Mouse (Mus musculus) midbrain, embryonic 13.5 days (tissue): ENCODE measurements around the gene Gins1. TPM values are rescaled to one million over a fixed set of nuclear protein-coding genes. Genes with fewer than 3 reads are reported as not detected.
"Not testable (repeated sequence)": the region's sequence is repeated elsewhere in the genome, so short reads cannot be mapped to it uniquely, and the experiment has no call there.

Source experiments
- ATAC-seq: fragments of 200-750 bp; cut with Nextera tagmentation; 2 replicates; pipeline ENCODE4 v1.8.0; 2017; ENCODE audit warnings: mild to moderate bottlenecking, moderate TSS enrichment, moderate library complexity
- H3K27ac ChIP-seq: fragments of 300-500 bp; sonication (generic); 2 replicates; pipeline ENCODE4 v1.5.1; 2015; ENCODE audit warnings: inconsistent platforms, mild to moderate bottlenecking, moderate library complexity
- H3K27me3 ChIP-seq: fragments of 300-500 bp; sonication (generic); 2 replicates; pipeline ENCODE4 v1.6.1; 2015; ENCODE audit warnings: mild to moderate bottlenecking, inconsistent platforms
- H3K36me3 ChIP-seq: fragments of 300-500 bp; sonication (generic); 2 replicates; pipeline ENCODE4 v1.6.1; 2015; ENCODE audit warnings: mild to moderate bottlenecking, inconsistent platforms
- H3K4me1 ChIP-seq: fragments of 300-500 bp; sonication (generic); replicated peaks from 2 replicates; pipeline ENCODE4 v1.6.1; 2015; ENCODE audit warnings: inconsistent platforms
- H3K4me2 ChIP-seq: fragments of 300-500 bp; sonication (generic); replicated peaks from 2 replicates; pipeline ENCODE4 v1.6.1; 2015; ENCODE audit warnings: moderate library complexity, mild to moderate bottlenecking, inconsistent platforms
- H3K4me3 ChIP-seq: fragments of 300-500 bp; sonication (generic); replicated peaks from 2 replicates; pipeline ENCODE4 v1.5.1; 2015; ENCODE audit warnings: mild to moderate bottlenecking, inconsistent platforms
- H3K9ac ChIP-seq: fragments of 300-500 bp; sonication (generic); replicated peaks from 2 replicates; pipeline ENCODE4 v1.6.1; 2015; ENCODE audit warnings: mild to moderate bottlenecking, inconsistent platforms
- H3K9me3 ChIP-seq: fragments of 300-500 bp; sonication (generic); 2 replicates; pipeline ENCODE4 v1.6.1; 2016; ENCODE audit warnings: mild to moderate bottlenecking, inconsistent platforms
- WGBS: fragments of 180-500 bp; shearing (Covaris S2); methylation state at CpG from one replicate; pipeline ENCODE4 v1.1.7; 2015; 5-methylcytosine and 5-hydroxymethylcytosine counted together
- polyA plus RNA-seq: library from polyadenylated mRNA; unstranded; fragments of >200 nt; fragmentation: Nextera tagmentation; extraction: Ambion mirVana; gene quantifications from 2 replicates; pipeline ENCODE4 v1.2.1, GENCODE M21; 2015

Gene Gins1
- polyA plus RNA-seq, 1 experiment from 2014 or later: 33.5 TPM

DNA sequence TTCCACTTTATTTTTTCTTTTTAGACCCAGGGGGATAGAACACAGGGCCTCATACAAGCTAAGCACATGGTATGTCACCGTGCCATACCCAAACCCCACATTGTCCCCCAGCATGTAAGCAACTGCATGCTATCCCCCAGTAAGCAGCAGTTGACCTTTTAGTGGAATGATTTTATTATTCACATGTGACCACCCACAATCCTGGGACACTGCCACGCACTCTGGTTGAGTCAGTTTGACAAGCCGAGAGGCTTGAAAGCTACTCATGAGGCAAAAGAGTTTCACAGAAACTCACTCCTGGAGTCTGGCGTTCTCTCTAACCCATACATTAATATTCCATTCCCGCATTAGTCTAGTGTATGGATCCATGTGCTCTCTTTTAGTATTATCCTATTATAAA lies 42.1 kb downstream of the Gins1 start:
- H3K9ac ChIP-seq, H3K4me3 ChIP-seq, H3K27ac ChIP-seq, ATAC-seq, H3K9me3 ChIP-seq, H3K4me1 ChIP-seq, H3K27me3 ChIP-seq, H3K4me2 ChIP-seq: not testable (repeated sequence)
- 94% methylated on average over 5 of the region's 5 CpGs for WGBS
- H3K36me3 ChIP-seq: peaks cover 55% of the 10 kb centered on the region

GRCm38 (mm10) chr2:150947880-150948611 lies 42.8 kb downstream of the Gins1 start:
- H3K9me3 ChIP-seq, ATAC-seq, H3K27me3 ChIP-seq, H3K4me2 ChIP-seq, H3K27ac ChIP-seq, H3K4me1 ChIP-seq, H3K9ac ChIP-seq, H3K4me3 ChIP-seq: not testable (repeated sequence)
- 88% methylated on average over 12 of the region's 12 CpGs for WGBS
- peaks cover 60% of the 10 kb centered on the region for H3K36me3 ChIP-seq

- Histone ChIP-seq H3K36me3 (peaks cover 64% of the 10 kb centered on the region), H3K4me1 (no peaks in the 10 kb centered on the region), H3K9me3 (no peaks in the 10 kb centered on the region), H3K27ac (no peak overlapping the region), H3K27me3 (no peaks in the 10 kb centered on the region), H3K4me2 (no peak overlapping the region), H3K9ac (no peak overlapping the region), H3K4me3 (no peak overlapping the region)
- 93% methylated on average over 5 of the region's 5 CpGs for WGBS
- no peak for ATAC-seq
Observed at GRCm38 (mm10) chr2:150948786-150949185, 43.6 kb downstream of the Gins1 start.

GRCm38 (mm10) chr2:150949652-150950051 lies 44.5 kb downstream of the Gins1 start:
- H3K27ac ChIP-seq: no peak overlapping the region
- WGBS: 94% methylated on average over 3 of the region's 3 CpGs
- no peaks in the 10 kb centered on the region for H3K27me3 ChIP-seq
- H3K9me3 ChIP-seq: no peaks in the 10 kb centered on the region
- H3K4me1 ChIP-seq: no peaks in the 10 kb centered on the region
- H3K9ac ChIP-seq: no peak overlapping the region
- H3K4me3 ChIP-seq: no peak overlapping the region
- peaks cover 66% of the 10 kb centered on the region for H3K36me3 ChIP-seq
- no peak for ATAC-seq
- no peak overlapping the region for H3K4me2 ChIP-seq

DNA sequence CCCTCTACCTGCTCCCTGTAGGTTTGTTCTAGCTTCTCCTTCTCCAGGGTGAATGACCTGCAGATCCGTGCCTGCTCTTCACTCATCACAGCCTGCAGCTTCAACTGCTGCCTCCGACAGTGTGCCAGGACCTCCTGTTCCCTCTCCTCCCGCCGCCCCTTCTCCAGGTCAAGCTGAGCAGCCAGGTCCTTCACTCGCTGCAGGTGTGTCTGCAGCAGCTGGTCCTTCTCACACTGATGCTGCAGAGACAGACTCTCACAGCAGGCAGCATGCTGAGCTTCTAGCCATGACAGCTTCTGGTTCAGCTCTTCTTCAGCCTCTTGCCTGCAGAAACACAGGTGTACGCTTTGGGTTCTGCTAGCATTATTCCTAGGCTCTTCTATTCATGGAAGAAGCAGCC lies 44.9 kb downstream of the Gins1 start:
- H3K4me3 ChIP-seq: no peak overlapping the region
- H3K36me3 ChIP-seq: peaks cover 66% of the 10 kb centered on the region
- 91% methylated on average over 6 of the region's 6 CpGs for WGBS
- H3K9ac ChIP-seq: no peak overlapping the region
- no peaks in the 10 kb centered on the region for H3K9me3 ChIP-seq
- H3K4me1 ChIP-seq: no peaks in the 10 kb centered on the region
- H3K27me3 ChIP-seq: no peaks in the 10 kb centered on the region
- no peak overlapping the region for H3K27ac ChIP-seq
- H3K4me2 ChIP-seq: no peak overlapping the region
- ATAC-seq: no peak

- H3K4me1 ChIP-seq: no peaks in the 10 kb centered on the region
- H3K9me3 ChIP-seq: no peaks in the 10 kb centered on the region
- no peak overlapping the region for H3K4me3 ChIP-seq
- 89% methylated on average over 2 of the region's 2 CpGs for WGBS
- no peak overlapping the region for H3K4me2 ChIP-seq
- no peak overlapping the region for H3K9ac ChIP-seq
- H3K36me3 ChIP-seq: peaks cover 73% of the 10 kb centered on the region
- ATAC-seq: no peak
- H3K27ac ChIP-seq: no peak overlapping the region
- no peaks in the 10 kb centered on the region for H3K27me3 ChIP-seq
Observed at GRCm38 (mm10) chr2:150951201-150951600, 46.0 kb downstream of the Gins1 start.

DNA sequence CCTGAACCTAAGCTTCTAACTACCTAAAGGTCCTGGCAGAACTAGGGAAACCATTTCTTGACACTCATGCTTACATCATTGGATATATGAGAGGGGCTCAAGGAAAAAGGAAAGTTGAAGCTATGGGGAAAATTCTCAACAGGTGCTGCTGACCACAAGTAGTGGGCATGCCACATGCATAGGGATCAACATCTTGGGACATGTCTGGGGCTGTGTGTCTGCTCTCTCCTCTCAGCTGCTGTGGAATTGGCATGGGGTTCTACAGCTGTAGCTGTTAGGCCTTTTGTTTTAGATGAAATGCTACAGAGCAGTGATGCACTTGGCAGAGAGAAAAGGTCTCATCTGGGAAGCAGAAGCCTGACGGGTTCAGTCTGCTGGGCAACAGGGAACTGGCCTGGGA lies 50.7 kb downstream of the Gins1 start:
- Histone ChIP-seq H3K36me3 (peaks cover 79% of the 10 kb centered on the region), H3K9me3 (no peaks in the 10 kb centered on the region), H3K4me2 (no peak overlapping the region), H3K27ac (no peak overlapping the region), H3K4me1 (no peaks in the 10 kb centered on the region), H3K4me3 (no peak overlapping the region), H3K27me3 (no peaks in the 10 kb centered on the region), H3K9ac (no peak overlapping the region)
- ATAC-seq: no peak
- WGBS: 92% methylated on average over 1 of the region's 1 CpGs

- no peaks in the 10 kb centered on the region for H3K9me3 ChIP-seq
- no peak overlapping the region for H3K4me2 ChIP-seq
- WGBS: 90% methylated on average over 10 of the region's 10 CpGs
- no peak overlapping the region for H3K9ac ChIP-seq
- H3K4me1 ChIP-seq: no peaks in the 10 kb centered on the region
- H3K27ac ChIP-seq: no peak overlapping the region
- H3K27me3 ChIP-seq: no peaks in the 10 kb centered on the region
- peaks cover 73% of the 10 kb centered on the region for H3K36me3 ChIP-seq
- H3K4me3 ChIP-seq: no peak overlapping the region
- ATAC-seq: no peak
Observed at GRCm38 (mm10) chr2:150959521-150959920, 54.3 kb downstream of the Gins1 start.

- 88% methylated on average over 3 of the region's 3 CpGs for WGBS
- H3K27ac ChIP-seq: no peak overlapping the region
- H3K9me3 ChIP-seq: no peaks in the 10 kb centered on the region
- H3K36me3 ChIP-seq: peaks cover 64% of the 10 kb centered on the region
- no peak for ATAC-seq
- H3K27me3 ChIP-seq: no peaks in the 10 kb centered on the region
- H3K4me3 ChIP-seq: no peak overlapping the region
- no peaks in the 10 kb centered on the region for H3K4me1 ChIP-seq
- no peak overlapping the region for H3K9ac ChIP-seq
- H3K4me2 ChIP-seq: no peak overlapping the region
Observed at GRCm38 (mm10) chr2:150963246-150963645, 58.0 kb downstream of the Gins1 start.

DNA sequence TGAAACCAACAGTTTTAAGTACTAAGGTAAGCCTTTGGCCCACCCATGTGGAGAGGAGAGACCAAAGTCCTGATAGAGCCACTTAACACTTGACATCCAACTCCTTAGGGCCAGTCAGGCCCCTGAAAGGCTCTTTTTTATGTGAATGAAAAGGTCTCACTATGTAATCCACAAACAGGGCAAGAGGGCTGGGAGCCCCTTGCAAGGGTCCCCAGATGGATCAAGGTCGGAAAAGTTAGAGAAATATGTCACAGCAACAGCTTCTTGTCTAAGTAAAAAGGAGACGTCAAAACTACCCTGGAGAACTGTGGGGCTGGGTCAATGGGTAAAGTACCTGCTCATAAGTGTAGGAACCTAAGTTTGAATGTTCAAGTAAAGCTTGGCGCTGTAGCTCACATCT lies 59.4 kb downstream of the Gins1 start:
- peaks cover 59% of the 10 kb centered on the region for H3K36me3 ChIP-seq
- ATAC-seq: no peak
- H3K9ac ChIP-seq: no peak overlapping the region
- no peaks in the 10 kb centered on the region for H3K9me3 ChIP-seq
- 87% methylated on average over 3 of the region's 3 CpGs for WGBS
- no peak overlapping the region for H3K4me3 ChIP-seq
- no peak overlapping the region for H3K27ac ChIP-seq
- no peaks in the 10 kb centered on the region for H3K4me1 ChIP-seq
- no peak overlapping the region for H3K4me2 ChIP-seq
- H3K27me3 ChIP-seq: no peaks in the 10 kb centered on the region

- no peak overlapping the region for H3K4me3 ChIP-seq
- no peaks in the 10 kb centered on the region for H3K9me3 ChIP-seq
- no peaks in the 10 kb centered on the region for H3K27me3 ChIP-seq
- peaks cover 58% of the 10 kb centered on the region for H3K36me3 ChIP-seq
- no peak for ATAC-seq
- no peak overlapping the region for H3K9ac ChIP-seq
- H3K4me2 ChIP-seq: no peak overlapping the region
- no peaks in the 10 kb centered on the region for H3K4me1 ChIP-seq
- 93% methylated on average over 10 of the region's 10 CpGs for WGBS
- no peak overlapping the region for H3K27ac ChIP-seq
Observed at GRCm38 (mm10) chr2:150965951-150966350, 60.8 kb downstream of the Gins1 start.

GRCm38 (mm10) chr2:150967491-150967890 lies 62.3 kb downstream of the Gins1 start:
- peaks cover 59% of the 10 kb centered on the region for H3K36me3 ChIP-seq
- no peak for ATAC-seq
- WGBS: 95% methylated on average over 2 of the region's 2 CpGs

GRCm38 (mm10) chr2:150969231-150969630 lies 64.0 kb downstream of the Gins1 start:
- H3K36me3 ChIP-seq: peaks cover 62% of the 10 kb centered on the region

More at GRCm38 (mm10) chr2:150967491-150967890, 62.3 kb downstream of the Gins1 start:
- no peaks in the 10 kb centered on the region for H3K27me3 ChIP-seq
- no peaks in the 10 kb centered on the region for H3K4me1 ChIP-seq
- H3K27ac ChIP-seq: no peak overlapping the region
- no peak overlapping the region for H3K4me2 ChIP-seq
- no peak overlapping the region for H3K9ac ChIP-seq
- no peak overlapping the region for H3K4me3 ChIP-seq
- H3K9me3 ChIP-seq: no peaks in the 10 kb centered on the region

More at GRCm38 (mm10) chr2:150969231-150969630, 64.0 kb downstream of the Gins1 start:
- no peak overlapping the region for H3K9ac ChIP-seq
- H3K4me3 ChIP-seq: no peak overlapping the region
- H3K4me2 ChIP-seq: no peak overlapping the region
- no peaks in the 10 kb centered on the region for H3K9me3 ChIP-seq
- H3K27me3 ChIP-seq: no peaks in the 10 kb centered on the region
- no peak overlapping the region for H3K27ac ChIP-seq
- no peak for ATAC-seq
- no peaks in the 10 kb centered on the region for H3K4me1 ChIP-seq
- WGBS: 88% methylated on average over 2 of the region's 2 CpGs
